Mouse (Mus musculus) limb, embryonic 14.5 days (tissue): ENCODE measurements at regions not wholly inside any gene's neighbourhood (a gene's known extent, or its start where the extent isn't known, plus 50 kb on each side); places are given as distances from the start of the nearest gene placed in this dataset.

ENCODE experiments used
- ATAC-seq: fragments of 200-750 bp; cut with Nextera tagmentation; 2 replicates; pipeline ENCODE4 v1.8.0; 2017; ENCODE audit warnings: low read depth, moderate number of reproducible peaks, moderate TSS enrichment; ENCODE audit not compliant: low FRiP score
- DNase-seq: peaks from one replicate; pipeline ENCODE4 v3.0.0-alpha.2; 2015; ENCODE audit warnings: low spot score
- H3K27ac ChIP-seq: fragments of 300-500 bp; sonication (generic); replicated peaks from 2 replicates; pipeline ENCODE4 v1.5.1; 2014; ENCODE audit warnings: low read depth, mild to moderate bottlenecking, low read length, moderate library complexity, mixed read lengths
- H3K27me3 ChIP-seq: fragments of 300-500 bp; sonication (generic); 2 replicates; pipeline ENCODE4 v1.6.1; 2014; ENCODE audit warnings: low read length, mixed read lengths; ENCODE audit not compliant: control insufficient read depth, insufficient read depth
- H3K36me3 ChIP-seq: fragments of 300-500 bp; sonication (generic); 2 replicates; pipeline ENCODE4 v1.6.1; 2014; ENCODE audit warnings: mild to moderate bottlenecking, low read length, moderate library complexity, mixed read lengths; ENCODE audit not compliant: control insufficient read depth, insufficient read depth
- H3K4me1 ChIP-seq: fragments of 300-500 bp; sonication (generic); 2 replicates; pipeline ENCODE4 v1.6.1; 2014; ENCODE audit warnings: antibody characterized with exemption, low read length, mixed read lengths; ENCODE audit not compliant: control insufficient read depth, insufficient read depth
- H3K4me2 ChIP-seq: fragments of 300-500 bp; sonication (generic); replicated peaks from 2 replicates; pipeline ENCODE4 v1.6.1; 2014; ENCODE audit warnings: low read depth, mild to moderate bottlenecking, low read length, moderate library complexity; ENCODE audit not compliant: severe bottlenecking
- H3K4me3 ChIP-seq: fragments of 300-500 bp; sonication (generic); replicated peaks from 2 replicates; pipeline ENCODE4 v1.5.1; 2014; ENCODE audit warnings: low read length
- H3K9ac ChIP-seq: fragments of 300-500 bp; sonication (generic); 2 replicates; pipeline ENCODE4 v1.6.1; 2014; ENCODE audit warnings: mild to moderate bottlenecking, low read depth, low read length, moderate library complexity; ENCODE audit not compliant: severe bottlenecking
- H3K9me3 ChIP-seq: fragments of 300-500 bp; sonication (generic); 2 replicates; pipeline ENCODE4 v1.6.1; 2016; ENCODE audit warnings: low read length; ENCODE audit not compliant: control insufficient read depth
- POLR2A ChIP-seq: fragments of 200-500 bp; IDR thresholded peaks from 2 replicates; pipeline ENCODE4 v1.8.0; 2012; ENCODE audit warnings: inconsistent platforms, mild to moderate bottlenecking, moderate library complexity, borderline replicate concordance; ENCODE audit not compliant: insufficient read depth, insufficient read length; ENCODE audit errors: extremely low read depth
- WGBS: fragments of 180-500 bp; shearing (Covaris S2); extraction: QIAGEN DNeasy Blood & Tissue Kit; methylation state at CpG from one replicate; pipeline ENCODE4 v1.1.7; 2014; 5-methylcytosine and 5-hydroxymethylcytosine counted together

DNA sequence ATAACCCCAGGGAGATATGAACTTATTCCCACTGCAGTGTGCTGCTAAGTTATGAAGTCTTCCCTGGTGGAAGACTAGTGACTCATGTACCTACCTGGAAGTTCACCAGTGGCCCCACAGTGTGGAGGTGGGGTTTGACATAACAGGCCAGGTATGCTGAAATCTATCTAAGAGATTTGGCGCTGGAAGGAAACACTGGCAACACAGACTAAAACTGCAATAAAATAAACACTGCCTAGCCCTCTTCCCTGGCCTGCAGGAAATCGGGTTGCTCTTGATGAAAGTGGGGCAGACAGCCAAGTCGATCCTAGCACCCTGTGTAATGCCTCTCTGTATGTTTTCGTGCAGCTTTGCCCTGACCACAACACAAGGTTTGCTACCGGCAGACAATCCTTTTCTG, 177.2 kb upstream of the Rgma start:
- Histone ChIP-seq H3K9me3 (no peaks in the 10 kb centered on the region), H3K36me3 (no peaks in the 10 kb centered on the region), H3K4me2 (no peak overlapping the region), H3K27me3 (no peaks in the 10 kb centered on the region), H3K27ac (no peak overlapping the region), H3K4me1 (peaks cover 10% of the 10 kb centered on the region), H3K4me3 (no peak overlapping the region), H3K9ac (no peak overlapping the region)
- WGBS: 62% methylated on average over 5 of the region's 5 CpGs
- no peak for ATAC-seq
- DNase-seq: no peak
- no peak for TF ChIP-seq POLR2A

- WGBS: 80% methylated on average over 6 of the region's 6 CpGs
- no peak overlapping the region for H3K9ac ChIP-seq
- DNase-seq (no peak), ATAC-seq (no peak)
- H3K4me2 ChIP-seq: no peak overlapping the region
- H3K4me1 ChIP-seq: peaks cover 10% of the 10 kb centered on the region
- H3K9me3 ChIP-seq: no peaks in the 10 kb centered on the region
- H3K36me3 ChIP-seq: no peaks in the 10 kb centered on the region
- H3K27me3 ChIP-seq: no peaks in the 10 kb centered on the region
- H3K4me3 ChIP-seq: no peak overlapping the region
- no peak for TF ChIP-seq POLR2A
- H3K27ac ChIP-seq: no peak overlapping the region
Observed at GRCm38 (mm10) chr7:73199967-73200366, 175.3 kb upstream of the Rgma start.

- H3K9me3 ChIP-seq: no peaks in the 10 kb centered on the region
- H3K9ac ChIP-seq: no peak overlapping the region
- H3K27ac ChIP-seq: no peak overlapping the region
- no peaks in the 10 kb centered on the region for H3K36me3 ChIP-seq
- no peak for TF ChIP-seq POLR2A
- no peak overlapping the region for H3K4me2 ChIP-seq
- H3K4me3 ChIP-seq: no peak overlapping the region
- H3K4me1 ChIP-seq: peaks cover 10% of the 10 kb centered on the region
- H3K27me3 ChIP-seq: no peaks in the 10 kb centered on the region
- ATAC-seq: no peak
- WGBS: 64% methylated on average over 6 of the region's 6 CpGs
- no peak for DNase-seq
Observed at GRCm38 (mm10) chr7:73201330-73201729, 174.0 kb upstream of the Rgma start.

- H3K36me3 ChIP-seq: no peaks in the 10 kb centered on the region
- 59% methylated on average over 7 of the region's 7 CpGs for WGBS
- H3K27ac ChIP-seq: no peak overlapping the region
- H3K4me1 ChIP-seq: peaks cover 9% of the 10 kb centered on the region
- ATAC-seq (no peak), DNase-seq (no peak)
- H3K9ac ChIP-seq: no peak overlapping the region
- no peaks in the 10 kb centered on the region for H3K27me3 ChIP-seq
- H3K4me2 ChIP-seq: no peak overlapping the region
- H3K4me3 ChIP-seq: no peak overlapping the region
- no peaks in the 10 kb centered on the region for H3K9me3 ChIP-seq
- no peak for TF ChIP-seq POLR2A
Observed at GRCm38 (mm10) chr7:73206922-73207811, 168.1 kb upstream of the Rgma start.

- Histone ChIP-seq H3K36me3 (no peaks in the 10 kb centered on the region), H3K27me3 (no peaks in the 10 kb centered on the region), H3K27ac (no peak overlapping the region), H3K9ac (no peak overlapping the region), H3K4me1 (peaks cover 9% of the 10 kb centered on the region), H3K9me3 (no peaks in the 10 kb centered on the region), H3K4me2 (no peak overlapping the region), H3K4me3 (no peak overlapping the region)
- 74% methylated on average over 4 of the region's 4 CpGs for WGBS
- ATAC-seq (no peak), DNase-seq (no peak)
- TF ChIP-seq POLR2A: no peak
Observed at GRCm38 (mm10) chr7:73208479-73208816, 166.9 kb upstream of the Rgma start.
